Mouse (Mus musculus) thymus, adult 2 months (tissue): ENCODE results near the gene Polr2a. TPM values are rescaled to one million over a fixed set of nuclear protein-coding genes. Genes with fewer than 3 reads are reported as not detected.
"Not testable (repeated sequence)": the region's sequence is repeated elsewhere in the genome, so short reads cannot be mapped to it uniquely, and the experiment has no call there.

ENCODE experiments used
- DNase-seq: peaks from one replicate; pipeline ENCODE4 v3.0.0; 2021
- H3K27ac ChIP-seq: fragments of 200-500 bp; 2 replicates; pipeline ENCODE4 v1.5.1; 2012; ENCODE audit warnings: low read length, control low read depth; ENCODE audit not compliant: control insufficient read depth, insufficient read depth
- H3K27me3 ChIP-seq: fragments of 200-500 bp; 2 replicates; pipeline ENCODE4 v1.6.1; 2012; ENCODE audit warnings: mild to moderate bottlenecking, low read length, moderate library complexity, mixed read lengths; ENCODE audit not compliant: control insufficient read depth, insufficient read depth
- H3K36me3 ChIP-seq: fragments of 200-500 bp; 2 replicates; pipeline ENCODE4 v1.6.1; 2012; ENCODE audit warnings: mild to moderate bottlenecking, low read length, moderate library complexity; ENCODE audit not compliant: control insufficient read depth, insufficient read depth
- H3K4me1 ChIP-seq: fragments of 200-500 bp; replicated peaks from 2 replicates; pipeline ENCODE4 v1.6.1; 2012; ENCODE audit warnings: low read length; ENCODE audit not compliant: control insufficient read depth, insufficient read depth
- H3K4me3 ChIP-seq: fragments of 200-500 bp; 2 replicates; pipeline ENCODE4 v1.5.1; 2012; ENCODE audit warnings: mild to moderate bottlenecking, low read length, control low read depth, moderate library complexity; ENCODE audit not compliant: control insufficient read depth, insufficient read depth
- CTCF ChIP-seq: fragments of 200-500 bp; IDR thresholded peaks from 2 replicates; pipeline ENCODE4 v1.5.1; 2012; ENCODE audit warnings: mild to moderate bottlenecking, control low read depth, low read length, moderate library complexity, borderline replicate concordance; ENCODE audit not compliant: control insufficient read depth, poor library complexity, insufficient read depth; ENCODE audit errors: extremely low read depth
- POLR2A ChIP-seq: fragments of 200-500 bp; IDR thresholded peaks from 2 replicates; pipeline ENCODE4 v1.6.1; 2012; ENCODE audit warnings: mild to moderate bottlenecking, low read length, control low read depth, moderate library complexity; ENCODE audit not compliant: control insufficient read depth, poor library complexity, insufficient read depth; ENCODE audit errors: extremely low read depth
- WGBS: fragments of 180-500 bp; shearing (Covaris S2); methylation state at CpG from one replicate; pipeline ENCODE4 v1.1.7; 2018; 5-methylcytosine and 5-hydroxymethylcytosine counted together
- polyA plus RNA-seq: library from polyadenylated mRNA; depleted of rRNA; stranded (reverse); fragments of >200 nt; gene quantifications from 2 replicates; pipeline ENCODE4 v1.2.3, GENCODE M21; 2012

Polr2a gene
- polyA plus RNA-seq, 1 experiment = 113 TPM

DNA sequence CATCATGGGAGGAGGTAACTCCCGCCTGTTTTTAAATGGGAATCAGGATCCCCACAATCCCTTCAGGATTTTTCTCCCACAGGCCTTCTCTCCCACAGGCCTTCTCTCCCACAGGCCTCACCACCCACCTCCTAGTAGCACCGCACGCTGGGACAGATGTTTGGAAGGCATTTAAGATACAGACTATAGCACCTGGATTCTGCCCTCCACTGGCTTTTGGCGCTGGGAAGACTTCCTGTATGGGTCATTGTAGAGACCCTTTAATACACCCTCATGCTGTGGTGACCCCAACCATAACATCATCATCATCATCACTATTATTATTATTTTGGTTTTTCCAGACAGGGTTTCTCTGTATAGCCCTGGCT, 51.0 kb downstream of the Polr2a start:
- TF ChIP-seq CTCF (no peak), POLR2A (no peak)
- Histone ChIP-seq H3K4me1 (no peaks in the 10 kb centered on the region), H3K27ac (no peak overlapping the region), H3K27me3 (no peaks in the 10 kb centered on the region), H3K4me3 (no peak overlapping the region), H3K36me3 (no peaks in the 10 kb centered on the region)
- WGBS = 94% methylated on average over 4 of the region's 4 CpGs
- DNase-seq = no peak

DNA sequence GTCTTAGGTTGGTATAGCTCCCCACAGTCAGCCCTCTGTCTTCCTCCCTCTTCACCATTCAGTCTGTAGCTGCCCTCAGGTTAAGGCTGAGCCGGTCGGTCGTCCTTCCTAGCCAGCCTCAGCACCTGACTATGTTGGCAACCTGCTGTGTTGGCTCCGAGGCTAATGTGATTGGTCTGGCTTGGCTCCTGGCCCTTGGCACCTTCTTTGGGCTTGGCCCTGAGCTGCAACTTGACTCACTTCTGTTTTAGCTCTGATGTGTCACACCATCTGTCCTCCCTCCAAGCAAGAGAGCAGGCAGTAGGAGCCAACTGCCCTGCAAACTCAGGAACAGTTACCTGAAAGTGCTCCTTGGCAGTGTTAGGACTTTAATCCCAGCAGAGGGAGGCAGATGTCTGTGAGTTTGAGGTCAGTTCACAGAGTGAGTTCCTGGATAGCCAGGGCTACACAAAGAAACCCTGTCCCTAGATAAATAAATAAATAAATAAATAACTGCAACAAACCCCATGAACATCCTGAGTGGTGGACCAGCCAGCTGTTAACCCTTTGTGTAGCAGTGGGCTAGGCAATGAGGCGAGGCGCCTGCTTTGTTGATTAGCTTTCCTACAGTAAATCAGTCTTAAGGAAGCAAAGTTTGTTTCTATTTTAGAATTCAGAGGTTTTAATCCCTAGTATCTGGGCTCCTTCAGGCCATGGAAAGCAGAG, 51.5 kb downstream of the Polr2a start:
- no peak for DNase-seq
- WGBS = 82% methylated on average over 6 of the region's 6 CpGs
- TF ChIP-seq CTCF = no peak
- TF ChIP-seq POLR2A = no peak
- Histone ChIP-seq H3K27ac (no peak overlapping the region), H3K4me3 (no peak overlapping the region), H3K4me1 (no peaks in the 10 kb centered on the region), H3K27me3 (no peaks in the 10 kb centered on the region), H3K36me3 (no peaks in the 10 kb centered on the region)

DNA sequence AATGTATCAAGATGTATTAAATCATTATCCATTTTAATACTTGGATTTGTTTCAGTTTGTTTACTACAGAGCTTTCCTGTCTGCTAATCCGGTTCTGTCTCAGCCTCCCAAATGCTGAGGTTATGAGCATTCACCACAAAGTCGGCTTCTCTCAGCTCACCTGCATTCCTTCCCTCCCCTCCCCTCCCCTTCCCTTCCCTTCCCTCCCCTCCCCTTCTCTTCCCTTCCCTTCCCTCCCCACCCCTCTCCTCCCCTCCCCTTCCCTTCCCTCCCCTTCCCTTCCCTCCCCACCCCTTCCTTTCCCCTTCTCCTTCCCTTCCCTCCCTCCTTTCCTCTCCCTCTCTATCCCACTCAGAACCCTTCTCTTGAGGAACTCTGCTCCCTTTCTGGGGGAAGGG, 53.8 kb downstream of the Polr2a start:
- Histone ChIP-seq H3K36me3 (no peaks in the 10 kb centered on the region), H3K27me3 (no peaks in the 10 kb centered on the region), H3K4me3 (no peak overlapping the region), H3K4me1 (no peaks in the 10 kb centered on the region), H3K27ac (no peak overlapping the region)
- WGBS = 20% methylated on average over 2 of the region's 2 CpGs
- TF ChIP-seq POLR2A (no peak), CTCF (no peak)
- no peak for DNase-seq

DNA sequence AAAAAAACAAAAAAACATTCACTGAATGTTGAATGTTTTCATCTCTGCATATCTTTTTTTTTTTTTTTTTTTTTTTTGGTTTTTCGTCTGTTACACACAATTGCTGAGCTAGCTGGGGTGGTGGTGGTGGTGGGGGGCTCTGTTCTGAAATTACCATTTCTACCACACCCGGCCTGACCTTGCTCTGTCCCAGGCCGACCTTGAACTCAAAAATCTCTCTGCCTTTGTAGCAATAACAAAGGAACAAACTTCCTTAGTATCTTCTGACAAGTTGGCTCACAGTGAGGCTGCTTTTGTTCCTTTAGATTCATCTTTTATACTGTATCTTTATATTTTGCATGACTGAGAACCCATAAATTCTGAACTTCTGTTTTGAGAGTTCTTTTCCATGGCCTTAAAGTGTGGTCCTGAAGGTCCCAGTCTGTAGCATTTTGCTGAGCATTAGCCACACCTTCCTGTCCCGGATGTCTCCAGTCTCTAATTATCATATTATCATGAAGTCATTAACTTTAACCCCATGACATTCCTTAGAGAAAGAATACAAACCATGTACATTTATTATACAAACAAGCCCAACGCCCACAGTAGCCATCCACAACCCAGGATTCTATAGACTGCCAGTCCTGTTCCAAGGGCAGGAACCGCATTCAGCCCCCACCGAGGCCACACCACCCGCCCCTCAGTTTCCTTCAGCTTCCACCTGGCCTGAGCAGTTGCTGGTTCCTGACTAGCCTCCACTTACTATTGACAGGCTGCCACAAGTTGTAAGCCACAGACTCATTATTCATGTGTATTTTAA, 54.4 kb downstream of the Polr2a start:
- no peaks in the 10 kb centered on the region for H3K36me3 ChIP-seq
- TF ChIP-seq POLR2A = no peak
- TF ChIP-seq CTCF = no peak
- DNase-seq = no peak
- H3K4me3 ChIP-seq = no peak overlapping the region
- no peaks in the 10 kb centered on the region for H3K4me1 ChIP-seq
- WGBS = 66% methylated on average over 8 of the region's 8 CpGs
- H3K27ac ChIP-seq = no peak overlapping the region
- no peaks in the 10 kb centered on the region for H3K27me3 ChIP-seq

DNA sequence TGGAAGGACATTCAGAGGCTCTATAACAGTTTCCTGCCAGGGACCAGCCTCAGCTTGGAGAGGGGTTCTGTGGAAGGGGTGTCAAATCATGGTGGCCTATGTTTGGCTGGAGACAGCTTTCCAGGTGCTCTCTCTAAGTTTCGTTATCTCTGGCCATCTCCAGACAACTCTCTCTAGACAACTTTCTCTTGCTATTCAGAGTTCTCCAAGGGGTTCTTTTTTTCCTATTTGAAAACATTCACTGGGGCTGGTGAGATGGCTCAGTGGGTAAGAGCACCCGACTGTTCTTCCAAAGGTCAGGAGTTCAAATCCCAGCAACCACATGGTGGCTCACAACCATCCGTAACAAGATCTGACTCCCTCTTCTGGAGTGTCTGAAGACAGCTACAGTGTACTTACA, 55.1 kb downstream of the Polr2a start:
- not testable (repeated sequence) for H3K4me3 ChIP-seq, DNase-seq, H3K27ac ChIP-seq, H3K27me3 ChIP-seq, H3K4me1 ChIP-seq, H3K36me3 ChIP-seq
- WGBS = 93% methylated on average over 3 of the region's 3 CpGs

DNA sequence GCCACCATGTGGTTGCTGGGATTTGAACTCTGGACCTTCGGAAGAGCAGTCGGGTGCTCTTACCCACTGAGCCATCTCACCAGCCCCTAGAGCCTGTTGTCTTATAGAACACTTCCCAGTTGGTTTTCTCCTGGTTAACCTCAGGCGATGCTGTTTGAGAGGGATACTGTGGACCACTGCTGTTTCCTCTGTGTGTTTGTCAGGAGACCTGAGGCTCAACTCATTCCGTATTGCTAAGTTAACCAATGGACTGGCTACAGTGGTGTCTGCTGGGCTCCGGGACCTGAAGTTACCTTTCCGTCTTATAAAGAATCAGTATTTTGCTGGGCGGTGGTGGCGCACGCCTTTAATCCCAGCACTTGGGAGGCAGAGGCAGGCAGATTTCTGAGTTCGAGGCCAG, 55.6 kb downstream of the Polr2a start:
- not testable (repeated sequence) for H3K36me3 ChIP-seq, H3K4me1 ChIP-seq, H3K27ac ChIP-seq, H3K27me3 ChIP-seq, DNase-seq, H3K4me3 ChIP-seq
- 96% methylated on average over 10 of the region's 10 CpGs for WGBS

DNA sequence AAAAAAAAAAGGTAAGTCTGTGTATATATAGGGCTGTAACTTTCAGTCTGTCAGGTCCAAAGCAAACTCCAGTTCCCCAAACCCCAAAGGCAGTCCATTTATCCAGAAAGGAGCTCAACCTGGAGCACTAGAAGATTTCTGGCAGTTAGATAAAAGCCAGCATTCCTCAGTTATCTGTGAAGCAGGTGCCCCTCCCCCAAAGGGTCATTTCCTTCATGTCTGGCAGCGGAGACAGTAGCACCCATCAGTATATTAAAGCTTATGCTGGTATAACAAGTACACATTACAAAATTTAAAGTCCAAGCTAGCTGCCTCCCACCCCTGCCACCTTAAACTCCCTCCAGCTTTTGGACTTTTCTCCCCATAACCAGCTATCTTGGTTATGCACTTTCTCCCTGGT, 58.8 kb downstream of the Polr2a start:
- Histone ChIP-seq H3K27me3 (peaks cover 3% of the 10 kb centered on the region; the same call in 1 of the 2 replicates), H3K4me1 (no peaks in the 10 kb centered on the region), H3K36me3 (no peaks in the 10 kb centered on the region), H3K4me3 (no peak overlapping the region), H3K27ac (no peak overlapping the region)
- TF ChIP-seq CTCF (no peak), POLR2A (no peak)
- DNase-seq = no peak
- 87% methylated on average over 1 of the region's 1 CpGs for WGBS
